Mouse (Mus musculus): ENCODE data around the gene Dok4. TPM values are rescaled to one million over a fixed set of nuclear protein-coding genes. Genes with fewer than 3 reads are reported as not detected.
"Not testable (repeated sequence)": the region's sequence is repeated elsewhere in the genome, so short reads cannot be mapped to it uniquely, and the experiment has no call there.

Gene Dok4
- polyA plus RNA-seq, 1 experiment from 2014 or later = 54.5 TPM

DNA sequence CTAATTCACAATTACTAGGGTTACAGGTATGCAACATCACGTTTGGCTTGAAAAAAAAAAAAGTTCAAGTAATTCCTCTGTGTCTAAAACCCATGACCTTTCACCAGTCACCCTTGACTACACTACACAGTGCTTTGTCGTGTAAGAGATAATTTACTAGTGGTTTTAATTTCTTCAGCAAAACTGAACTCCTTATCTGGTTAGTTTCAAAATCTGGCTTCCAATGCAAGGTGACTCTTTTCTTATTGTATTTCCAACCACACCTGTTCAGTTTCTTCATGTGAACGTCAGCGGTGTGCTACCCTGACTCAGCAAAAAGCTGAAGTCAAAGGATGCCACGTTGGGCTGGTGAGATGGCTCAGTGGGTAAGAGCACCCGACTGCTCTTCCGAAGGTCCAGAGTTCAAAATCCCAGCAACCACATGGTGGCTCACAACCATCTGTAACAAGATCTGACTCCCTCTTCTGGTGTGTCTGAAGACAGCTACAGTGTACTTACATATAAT lies 42.2 kb downstream of the Dok4 start:
- Histone ChIP-seq H3K36me3 (peaks cover 29% of the 10 kb centered on the region), H3K4me1 (replicated peaks) (peaks cover 15% of the 10 kb centered on the region)
- not testable (repeated sequence) for H3K9me3 ChIP-seq; ATAC-seq; H3K4me2 ChIP-seq (replicated peaks); H3K4me3 ChIP-seq (replicated peaks); H3K27me3 ChIP-seq; H3K9ac ChIP-seq (replicated peaks); H3K27ac ChIP-seq
- WGBS = 82% methylated on average over 7 of the region's 7 CpGs

- H3K9me3 ChIP-seq = no peaks in the 10 kb centered on the region
- no peak for ATAC-seq
- H3K4me2 ChIP-seq (replicated peaks) = no peak overlapping the region
- H3K36me3 ChIP-seq = peaks cover 81% of the 10 kb centered on the region
- H3K4me1 ChIP-seq (replicated peaks) = no peaks in the 10 kb centered on the region
- H3K27ac ChIP-seq = no peak overlapping the region
- no peak overlapping the region for H3K4me3 ChIP-seq (replicated peaks)
- H3K9ac ChIP-seq (replicated peaks) = no peak overlapping the region
- H3K27me3 ChIP-seq = no peaks in the 10 kb centered on the region
- WGBS = 94% methylated on average over 6 of the region's 6 CpGs
Measured at GRCm38 (mm10) chr8:94828284-94828683, 47.8 kb downstream of the Dok4 start.

- Histone ChIP-seq H3K4me3 (replicated peaks) (no peak overlapping the region), H3K9ac (replicated peaks) (no peak overlapping the region), H3K36me3 (peaks cover 87% of the 10 kb centered on the region), H3K4me1 (replicated peaks) (no peaks in the 10 kb centered on the region), H3K27me3 (no peaks in the 10 kb centered on the region), H3K9me3 (no peaks in the 10 kb centered on the region), H3K27ac (no peak overlapping the region), H3K4me2 (replicated peaks) (no peak overlapping the region)
- ATAC-seq = no peak
- 95% methylated on average over 5 of the region's 5 CpGs for WGBS
Measured at GRCm38 (mm10) chr8:94826210-94826609, 49.9 kb downstream of the Dok4 start.

DNA sequence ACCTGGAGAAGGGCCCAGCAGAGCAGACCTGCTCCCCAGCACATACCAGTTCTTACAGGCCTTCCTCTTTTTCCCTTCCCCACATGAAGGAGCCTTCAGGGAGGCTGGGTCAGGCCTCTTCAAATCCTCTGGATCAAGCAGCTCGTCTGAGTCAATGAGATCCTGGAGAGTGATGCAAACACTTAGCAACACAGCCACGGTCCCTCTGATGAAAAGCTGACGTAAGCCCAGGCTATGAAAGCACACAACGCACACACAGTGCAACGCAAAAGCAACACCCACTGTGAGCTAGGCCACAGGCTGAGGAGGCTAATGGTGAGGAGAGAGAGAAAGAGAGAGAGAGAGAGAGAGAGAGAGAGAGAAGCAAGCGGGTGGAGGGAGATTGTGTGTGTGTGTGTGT lies 51.0 kb downstream of the Dok4 start:
- Histone ChIP-seq H3K27me3 (no peaks in the 10 kb centered on the region), H3K36me3 (peaks cover 88% of the 10 kb centered on the region), H3K4me3 (replicated peaks) (no peak overlapping the region), H3K4me2 (replicated peaks) (no peak overlapping the region), H3K9me3 (no peaks in the 10 kb centered on the region), H3K4me1 (replicated peaks) (no peaks in the 10 kb centered on the region), H3K27ac (no peak overlapping the region), H3K9ac (replicated peaks) (no peak overlapping the region)
- no peak for ATAC-seq
- WGBS = 81% methylated on average over 6 of the region's 6 CpGs

DNA sequence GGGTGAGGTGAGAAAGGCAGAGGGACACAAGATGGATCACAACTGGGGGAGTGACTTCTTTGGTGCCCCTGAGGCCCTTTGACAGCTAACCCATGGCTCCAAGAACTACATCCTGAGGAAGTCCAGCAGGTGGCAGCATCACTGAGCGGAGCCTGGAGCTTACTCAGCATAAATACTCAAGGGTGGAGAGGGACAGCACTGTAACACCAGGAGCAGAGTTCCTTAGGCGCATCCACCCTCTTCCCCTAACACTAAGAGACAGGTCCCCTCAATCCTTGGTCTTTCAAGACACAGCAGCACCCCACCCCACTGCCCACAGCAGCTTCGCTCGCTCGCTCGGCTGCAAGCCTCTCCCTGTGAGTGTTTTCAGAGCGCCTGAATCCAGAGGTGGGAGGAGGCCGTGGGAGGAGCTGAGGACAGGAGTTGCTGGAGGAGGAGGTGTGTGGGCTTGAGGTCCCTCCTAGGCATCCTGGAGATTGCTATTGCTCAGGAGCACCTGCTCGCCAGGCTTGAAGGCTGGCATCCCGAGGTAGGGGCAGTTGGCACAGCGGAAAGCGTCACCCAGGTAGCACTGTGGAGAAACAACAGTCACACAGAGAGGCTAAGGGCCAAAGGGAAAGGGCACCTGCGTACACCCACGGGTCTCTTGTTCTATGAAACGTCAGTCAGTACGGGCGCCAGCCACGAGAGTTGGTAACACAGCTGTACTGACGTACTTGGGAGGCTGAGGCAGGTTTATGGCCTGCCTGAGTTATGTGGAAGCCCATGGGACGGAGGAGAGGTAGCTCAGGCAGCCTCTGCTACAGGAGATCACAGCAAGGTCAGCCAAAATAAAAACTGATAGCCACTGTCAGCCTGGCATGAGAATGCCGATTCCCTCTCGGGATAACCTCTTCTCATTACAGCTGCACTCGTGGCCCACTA lies 53.2 kb downstream of the Dok4 start:
- no peak overlapping the region for H3K27ac ChIP-seq
- WGBS = 81% methylated on average over 23 of the region's 23 CpGs
- no peak overlapping the region for H3K4me3 ChIP-seq (replicated peaks)
- H3K9me3 ChIP-seq = no peaks in the 10 kb centered on the region
- no peak overlapping the region for H3K4me2 ChIP-seq (replicated peaks)
- no peaks in the 10 kb centered on the region for H3K27me3 ChIP-seq
- H3K9ac ChIP-seq (replicated peaks) = no peak overlapping the region
- no peaks in the 10 kb centered on the region for H3K4me1 ChIP-seq (replicated peaks)
- peak; percentile 67 for ATAC-seq
- H3K36me3 ChIP-seq = peaks cover 73% of the 10 kb centered on the region

- Histone ChIP-seq H3K27me3 (no peaks in the 10 kb centered on the region), H3K9me3 (no peaks in the 10 kb centered on the region), H3K9ac (replicated peaks) (no peak overlapping the region), H3K4me3 (replicated peaks) (no peak overlapping the region), H3K4me2 (replicated peaks) (no peak overlapping the region), H3K4me1 (replicated peaks) (no peaks in the 10 kb centered on the region), H3K27ac (no peak overlapping the region), H3K36me3 (peaks cover 60% of the 10 kb centered on the region)
- WGBS = 88% methylated on average over 2 of the region's 2 CpGs
- ATAC-seq = no peak
Measured at GRCm38 (mm10) chr8:94821381-94821780, 54.7 kb downstream of the Dok4 start.

DNA sequence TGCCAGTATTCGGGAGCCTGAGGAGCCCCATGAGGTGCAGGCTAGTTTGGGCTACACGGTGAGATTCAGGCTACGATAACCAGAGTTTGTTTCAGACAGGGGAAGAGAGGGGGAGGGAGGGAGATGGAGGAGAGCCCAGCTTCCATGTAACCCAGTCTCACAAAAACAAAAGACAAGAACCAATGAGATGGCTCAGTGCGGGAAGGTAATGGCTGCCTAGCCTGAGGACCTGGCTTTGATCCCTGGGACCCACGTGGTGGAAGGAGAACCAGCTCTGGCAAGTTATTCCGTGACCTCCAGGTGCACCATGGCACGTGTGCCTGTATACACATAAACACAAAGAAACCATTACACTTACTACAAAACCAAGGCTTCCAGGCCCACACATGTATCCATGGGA lies 55.6 kb downstream of the Dok4 start:
- H3K36me3 ChIP-seq = peaks cover 52% of the 10 kb centered on the region
- 85% methylated on average over 7 of the region's 7 CpGs for WGBS

DNA sequence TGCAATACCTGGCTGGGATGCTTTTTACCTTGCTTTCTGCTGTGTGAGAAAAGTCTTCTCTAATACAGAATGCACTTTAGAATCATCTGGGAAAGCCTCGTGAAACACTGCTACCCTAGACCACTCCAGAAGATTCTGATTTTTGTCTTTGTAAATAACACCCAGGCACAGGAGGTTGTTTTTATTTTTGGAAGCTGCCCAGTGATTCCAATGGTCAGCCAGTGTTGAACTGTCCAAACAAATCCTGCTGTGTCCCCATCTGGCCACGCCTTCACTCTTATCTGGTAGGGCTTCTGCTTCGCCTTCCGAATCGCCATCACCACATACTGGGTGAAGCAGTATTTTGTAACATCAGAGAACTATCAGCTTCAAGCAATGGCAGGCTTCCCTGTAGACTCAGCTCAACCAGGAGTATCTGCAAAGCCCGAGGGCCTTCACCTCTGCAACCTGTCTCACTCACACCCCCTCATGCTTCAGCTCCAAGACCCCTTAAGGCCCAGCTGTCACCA lies 56.4 kb downstream of the Dok4 start:
- WGBS = 87% methylated on average over 6 of the region's 6 CpGs
- no peak for ATAC-seq
- Histone ChIP-seq H3K27ac (no peak overlapping the region), H3K4me3 (replicated peaks) (no peak overlapping the region), H3K4me2 (replicated peaks) (no peak overlapping the region), H3K27me3 (no peaks in the 10 kb centered on the region), H3K36me3 (peaks cover 45% of the 10 kb centered on the region), H3K4me1 (replicated peaks) (no peaks in the 10 kb centered on the region), H3K9me3 (no peaks in the 10 kb centered on the region), H3K9ac (replicated peaks) (no peak overlapping the region)

More for the DNA sequence above, 55.6 kb downstream of the Dok4 start:
- H3K27me3 ChIP-seq = no peaks in the 10 kb centered on the region
- H3K4me2 ChIP-seq (replicated peaks) = no peak overlapping the region
- H3K9me3 ChIP-seq = no peaks in the 10 kb centered on the region
- H3K27ac ChIP-seq = no peak overlapping the region
- H3K9ac ChIP-seq (replicated peaks) = no peak overlapping the region
- no peaks in the 10 kb centered on the region for H3K4me1 ChIP-seq (replicated peaks)
- H3K4me3 ChIP-seq (replicated peaks) = no peak overlapping the region
- ATAC-seq = no peak

- H3K9me3 ChIP-seq = no peaks in the 10 kb centered on the region
- no peaks in the 10 kb centered on the region for H3K4me1 ChIP-seq (replicated peaks)
- peaks cover 27% of the 10 kb centered on the region for H3K36me3 ChIP-seq
- no peak overlapping the region for H3K9ac ChIP-seq (replicated peaks)
- 93% methylated on average over 11 of the region's 11 CpGs for WGBS
- no peak overlapping the region for H3K27ac ChIP-seq
- H3K27me3 ChIP-seq = no peaks in the 10 kb centered on the region
- no peak overlapping the region for H3K4me3 ChIP-seq (replicated peaks)
- ATAC-seq = no peak
- H3K4me2 ChIP-seq (replicated peaks) = no peak overlapping the region
Measured at GRCm38 (mm10) chr8:94817933-94818332, 58.2 kb downstream of the Dok4 start.

DNA sequence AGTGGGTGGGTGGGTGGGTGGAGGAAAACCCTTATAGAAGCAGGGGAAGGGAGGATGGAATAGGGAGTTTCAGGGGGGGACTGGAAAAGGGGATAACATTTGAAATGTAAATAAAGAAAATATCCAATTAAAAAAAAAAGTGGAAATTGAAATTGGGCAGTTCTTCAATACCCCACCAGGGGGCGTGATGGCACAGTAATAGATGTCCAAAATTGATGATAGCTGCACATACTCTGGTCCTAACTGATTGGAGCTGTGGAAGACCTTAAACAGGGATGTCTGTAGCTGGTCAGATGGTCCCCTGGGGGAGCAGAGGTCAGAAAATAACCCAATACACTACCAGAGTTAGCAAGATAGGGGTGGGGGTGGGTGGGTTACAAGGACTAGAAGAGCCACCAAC lies 61.6 kb downstream of the Dok4 start:
- no peak overlapping the region for H3K4me3 ChIP-seq (replicated peaks)
- H3K27me3 ChIP-seq = no peaks in the 10 kb centered on the region
- H3K27ac ChIP-seq = no peak overlapping the region
- H3K9ac ChIP-seq (replicated peaks) = no peak overlapping the region
- ATAC-seq = no peak
- 0% methylated on average over 1 of the region's 1 CpGs for WGBS
- H3K36me3 ChIP-seq = 0 out of 2 replicates have a peak, but pooled peaks cover 3% of the 10 kb centered on the region
- H3K9me3 ChIP-seq = no peaks in the 10 kb centered on the region
- H3K4me2 ChIP-seq (replicated peaks) = no peak overlapping the region
- peaks cover 6% of the 10 kb centered on the region for H3K4me1 ChIP-seq (replicated peaks)

All from midbrain, embryonic 13.5 days (tissue).